Mouse (Mus musculus) left cerebral cortex, adult 18-20 months (tissue): Measurements from ENCODE around the gene Pla2g12b. TPM values are rescaled to one million over a fixed set of nuclear protein-coding genes. Genes with fewer than 3 reads are reported as not detected.
"Not testable (repeated sequence)": the region's sequence is repeated elsewhere in the genome, so short reads cannot be mapped to it uniquely, and the experiment has no call there.

ENCODE experiments used
- DNase-seq, 2 experiments: peaks; one replicate each; pipeline ENCODE4 v3.0.0; 2021 to 2022; ENCODE audit warnings: low spot score in 2 of 2, mixed read lengths in 1 of 2
- long read RNA-seq, 2 experiments: library from polyadenylated mRNA; stranded (forward); transcript quantifications; one replicate each; pipeline ENCODE4 v2.0.0; 2021
- total RNA-seq, 2 experiments: library from RNA; stranded (reverse); gene quantifications; 2 replicates each; pipeline ENCODE4 v1.2.3; 2021

Gene Pla2g12b
- not detected for total RNA-seq
- long read RNA-seq, experiment 1, result 0 reads
- long read RNA-seq, experiment 2, result 0 reads

DNA sequence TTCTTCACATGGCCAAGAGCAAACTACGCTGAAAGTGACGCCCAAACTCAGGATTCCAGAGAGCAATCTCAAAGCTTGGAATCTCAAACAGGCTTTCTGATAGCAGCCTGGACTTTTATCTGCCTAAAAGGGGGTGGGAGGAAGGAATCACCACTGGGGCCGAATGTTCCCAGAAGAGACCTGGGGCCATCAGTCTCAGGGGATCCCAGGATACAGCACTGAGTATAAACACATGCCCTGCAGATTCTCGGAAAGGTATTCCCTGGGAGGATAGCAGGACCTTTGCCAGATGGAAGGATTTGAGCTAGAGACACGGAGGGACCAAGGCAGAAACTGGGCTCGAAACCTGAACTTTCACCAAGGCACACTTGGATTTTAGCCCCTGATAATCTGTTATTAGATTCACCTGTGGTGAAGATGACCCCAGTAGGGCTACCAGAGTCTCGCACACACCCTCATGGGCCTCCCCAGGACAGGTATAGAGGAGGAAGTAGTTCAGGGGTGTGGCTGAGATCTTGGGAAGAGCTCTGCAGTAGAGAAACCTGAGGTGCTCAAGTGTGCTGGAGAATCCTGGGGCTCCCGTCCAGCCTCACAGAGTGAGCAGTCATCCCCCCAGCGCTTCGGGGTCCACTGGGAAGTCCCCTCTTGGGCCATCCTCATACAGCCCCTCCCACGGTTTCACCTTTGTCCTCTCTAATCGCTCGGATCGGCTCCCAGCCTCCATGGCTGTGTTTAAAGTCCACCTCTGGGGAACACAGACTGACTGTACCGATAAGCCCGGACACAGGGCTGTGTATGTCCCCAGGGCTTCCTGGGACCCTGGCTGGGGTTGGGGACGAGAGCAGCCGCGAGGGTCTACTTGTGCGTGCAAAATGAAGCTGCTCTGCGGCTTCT lies at the start of gene Pla2g12b:
TSS of gene Pla2g12b (plus strand) at position 762 of the 894 bp plus-strand sequence.
- DNase-seq, result no peak

DNA sequence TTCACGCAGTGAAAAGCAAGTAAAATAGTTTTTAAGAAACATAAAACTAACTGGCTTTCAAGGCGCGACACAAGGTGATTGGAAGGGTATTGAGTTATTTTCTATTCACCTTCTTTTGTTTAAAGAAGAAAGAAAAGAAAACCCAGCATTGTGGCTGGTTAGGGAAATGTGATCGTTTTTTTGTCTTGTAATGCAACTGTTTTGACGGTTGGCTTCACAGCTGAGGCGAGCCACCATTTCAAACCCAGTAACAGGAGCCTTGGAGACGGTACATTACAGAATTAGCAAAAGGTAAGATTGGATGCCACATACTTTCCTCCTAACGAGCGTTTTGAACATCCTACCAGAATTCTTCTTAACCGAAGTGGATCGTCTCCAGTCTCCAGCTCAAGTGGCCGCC lies 49.3 kb upstream of the Pla2g12b start:
- no peak for DNase-seq

DNA sequence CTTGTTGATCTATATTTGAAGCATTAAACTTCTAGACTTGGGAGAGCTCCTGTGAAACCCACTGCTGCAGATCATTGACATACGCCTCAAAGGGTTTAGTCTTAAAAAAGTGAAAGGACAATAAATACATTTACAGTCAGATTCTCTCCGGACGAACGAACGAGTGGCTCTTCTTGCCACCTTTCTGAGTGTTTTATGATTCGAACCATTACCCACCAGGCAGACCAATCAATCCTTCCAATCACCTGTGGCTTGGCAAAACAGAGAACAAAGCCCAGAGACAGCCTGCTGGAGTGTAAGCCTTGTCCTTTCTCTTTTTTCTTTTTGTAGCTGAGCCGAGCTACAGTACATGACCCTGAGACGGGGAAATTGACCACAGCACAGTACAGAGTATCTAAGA lies 48.4 kb upstream of the Pla2g12b start:
- no peak for DNase-seq

DNA sequence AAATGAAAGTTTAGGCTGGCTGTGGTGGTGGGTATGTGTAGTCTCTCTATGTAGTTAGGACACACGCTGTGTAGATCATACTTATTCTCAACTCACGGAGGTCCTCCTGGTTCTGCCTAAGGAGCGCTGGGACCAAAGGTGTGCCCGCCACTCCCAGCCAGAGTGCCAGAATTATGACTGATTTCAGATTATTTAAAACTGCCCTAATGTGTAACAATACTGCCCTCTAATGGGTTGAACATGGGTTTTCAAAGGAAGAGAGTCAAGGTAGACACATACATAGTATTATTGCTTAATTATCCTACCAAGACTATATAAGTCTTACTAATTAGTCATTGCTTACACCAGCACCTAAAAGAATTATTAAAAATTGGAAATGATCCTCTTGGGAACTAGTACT lies 44.7 kb upstream of the Pla2g12b start:
- DNase-seq, result no peak

DNA sequence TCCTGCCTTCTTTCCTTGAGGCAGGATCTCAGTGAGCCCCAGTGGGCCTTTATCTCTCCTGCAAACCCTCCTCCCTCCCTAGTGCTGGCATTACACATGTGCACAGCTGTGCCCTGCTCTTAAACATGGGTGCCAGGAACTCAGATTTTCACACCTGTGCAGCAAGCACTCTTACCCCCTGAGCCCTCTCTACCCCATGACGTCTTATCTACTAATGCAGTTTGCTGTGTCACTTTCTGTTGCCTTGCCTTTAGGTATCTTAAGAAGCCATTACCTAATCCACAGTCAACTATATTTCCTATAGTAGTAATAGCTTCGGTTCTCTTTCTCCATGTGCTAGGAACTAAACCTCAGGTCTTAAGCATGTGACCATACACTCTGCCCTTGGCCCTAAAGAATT lies 40.3 kb upstream of the Pla2g12b start:
- no peak for DNase-seq

DNA sequence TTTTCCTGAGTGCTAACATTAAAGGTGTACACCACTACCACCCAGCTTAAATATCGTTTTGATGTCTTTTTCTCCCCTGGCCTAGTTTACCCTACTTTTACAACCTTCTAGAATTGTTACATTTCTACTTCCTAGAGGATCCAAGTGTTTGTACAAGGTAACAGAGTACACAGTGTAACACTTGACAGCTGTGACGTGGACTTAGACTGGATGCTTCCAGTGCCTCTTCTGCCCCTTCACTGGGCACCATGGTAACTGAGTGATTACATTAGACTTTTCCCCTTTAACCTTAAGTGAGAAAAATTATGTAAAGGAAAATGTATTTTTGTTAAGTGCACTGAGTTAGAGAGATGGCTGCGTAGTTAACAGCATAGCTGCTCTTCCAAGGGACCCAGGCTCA lies 38.9 kb upstream of the Pla2g12b start:
- DNase-seq, result no peak

DNA sequence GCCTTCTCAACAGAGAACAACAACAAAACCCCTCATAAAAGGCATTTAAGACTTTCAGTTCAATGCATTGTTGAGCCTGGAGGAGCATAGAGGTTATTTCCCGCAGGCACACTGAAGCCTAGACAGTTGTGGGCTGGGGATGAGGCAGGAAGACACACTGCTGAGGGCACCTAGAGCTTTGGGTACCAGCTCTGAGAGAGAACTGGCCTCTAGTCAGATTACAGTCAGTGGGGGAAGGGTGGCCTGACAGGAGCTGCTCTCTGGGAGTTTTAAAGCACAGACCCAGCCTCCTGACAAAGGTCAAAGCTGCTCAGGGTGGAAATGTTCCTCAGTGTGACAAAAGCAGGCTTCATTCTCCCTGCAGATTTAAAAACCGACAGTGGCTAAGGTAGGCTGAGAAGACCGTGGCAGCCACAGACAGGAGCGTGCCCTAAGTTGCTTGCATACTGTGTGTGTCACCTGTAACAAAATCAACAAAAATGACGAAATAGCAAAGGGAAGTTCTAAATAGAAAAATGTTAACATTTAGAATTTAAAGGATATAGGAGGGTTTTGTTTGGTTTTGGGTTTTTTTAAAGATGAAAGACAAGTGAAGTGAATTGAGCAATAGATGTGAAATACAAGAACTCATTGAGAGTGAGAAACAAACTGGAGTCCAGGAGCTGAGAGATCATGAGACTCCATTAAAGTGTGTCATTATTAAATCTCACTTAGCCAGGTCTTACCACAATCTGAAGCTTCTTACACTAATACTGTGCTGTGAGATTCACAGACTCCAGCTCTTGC lies 37.5 kb upstream of the Pla2g12b start:
- DNase-seq, result no peak

DNA sequence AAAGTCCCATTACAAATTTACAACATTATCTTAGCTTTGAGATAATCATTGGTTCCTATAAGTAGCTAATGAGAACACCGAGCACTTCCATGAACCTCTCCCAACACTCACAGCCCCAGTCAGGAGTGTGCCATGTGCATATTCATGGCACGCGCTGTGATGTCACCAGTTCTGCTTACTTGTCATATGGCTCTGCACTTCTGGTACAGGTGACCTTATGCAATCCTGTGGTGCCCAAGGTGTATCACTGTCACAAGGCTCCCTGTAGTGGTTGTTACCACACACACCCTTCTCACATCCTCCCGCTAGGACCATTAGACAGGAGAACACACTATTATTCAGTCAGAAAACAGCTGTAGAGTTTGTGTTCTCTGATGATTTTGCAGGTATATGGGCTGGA lies 36.7 kb upstream of the Pla2g12b start:
- no peak for DNase-seq

DNA sequence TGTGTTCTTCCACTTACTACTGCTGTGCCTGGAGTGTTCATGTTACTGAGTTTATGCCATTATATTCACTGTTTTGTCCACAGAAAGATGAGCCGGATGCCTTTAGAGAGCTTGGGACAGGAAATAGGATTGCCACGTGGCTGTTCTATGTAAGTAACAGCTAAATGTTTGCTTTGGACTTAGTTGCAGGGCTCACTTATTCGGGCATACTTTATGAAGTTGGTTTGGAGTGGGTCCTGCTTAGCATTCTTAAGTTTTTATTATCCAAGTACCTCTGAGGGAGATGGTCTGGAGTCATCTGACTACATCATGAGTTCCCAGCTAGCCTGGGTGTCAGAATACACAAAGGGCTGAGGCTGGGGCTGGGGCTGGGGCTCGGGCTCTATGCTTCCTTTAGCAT lies 36.3 kb upstream of the Pla2g12b start:
- DNase-seq, result no peak

DNA sequence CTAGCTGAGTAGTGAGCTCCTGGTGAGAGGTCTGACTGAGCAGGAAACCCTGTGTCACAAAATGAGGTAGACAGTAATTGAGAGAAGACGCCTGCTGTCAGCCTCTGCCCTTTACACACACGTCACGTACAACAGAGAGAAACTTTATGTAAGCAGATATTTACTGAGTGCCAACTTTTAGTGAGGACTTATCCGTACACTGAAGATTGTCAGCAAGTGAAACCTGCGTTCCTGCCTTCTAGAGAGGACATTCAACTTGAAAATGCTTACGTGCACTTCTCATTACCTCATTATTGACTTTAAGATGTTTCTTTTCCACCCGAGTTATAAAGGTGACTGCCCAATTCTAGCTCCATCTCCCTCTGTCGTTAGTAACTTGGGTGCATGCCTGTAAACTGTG lies 34.7 kb upstream of the Pla2g12b start:
- no peak for DNase-seq

DNA sequence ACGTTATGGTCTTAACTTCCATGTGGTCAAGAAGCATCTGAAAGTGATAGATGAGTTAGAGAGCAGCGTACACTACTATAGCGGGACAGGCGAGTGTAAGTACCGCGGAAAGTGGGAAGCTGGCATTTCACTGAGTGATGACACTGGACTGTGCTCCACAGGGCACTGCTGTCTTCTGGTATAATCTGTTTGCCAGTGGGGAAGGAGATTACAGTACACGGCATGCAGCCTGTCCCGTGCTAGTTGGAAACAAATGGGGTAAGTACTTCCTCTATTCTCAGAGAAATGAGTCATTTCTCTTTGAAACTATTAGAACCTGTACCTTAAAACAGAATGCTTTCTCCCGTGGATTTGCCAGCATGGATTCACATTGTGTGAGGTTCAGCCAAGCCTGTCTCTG lies 34.0 kb upstream of the Pla2g12b start:
- DNase-seq, result no peak

DNA sequence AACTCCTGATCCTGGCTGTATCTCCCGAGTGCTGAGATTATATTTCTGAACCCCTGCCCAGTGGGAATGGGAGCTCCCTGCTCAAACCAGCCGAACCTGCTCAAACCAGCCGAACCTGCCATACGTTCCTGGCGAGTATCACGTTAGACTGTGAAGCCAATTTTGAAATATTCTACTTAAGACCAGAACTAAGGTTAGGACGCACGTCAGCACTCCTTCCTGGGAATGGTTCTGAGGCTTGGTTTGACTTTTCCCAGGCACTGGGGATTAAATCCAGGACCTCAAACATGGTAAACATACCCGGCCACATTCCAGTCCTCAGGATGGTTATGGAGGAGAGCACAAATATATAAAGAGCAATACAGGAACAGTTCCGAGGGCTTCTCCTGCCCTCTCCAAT lies 25.6 kb upstream of the Pla2g12b start:
- no peak for DNase-seq

DNA sequence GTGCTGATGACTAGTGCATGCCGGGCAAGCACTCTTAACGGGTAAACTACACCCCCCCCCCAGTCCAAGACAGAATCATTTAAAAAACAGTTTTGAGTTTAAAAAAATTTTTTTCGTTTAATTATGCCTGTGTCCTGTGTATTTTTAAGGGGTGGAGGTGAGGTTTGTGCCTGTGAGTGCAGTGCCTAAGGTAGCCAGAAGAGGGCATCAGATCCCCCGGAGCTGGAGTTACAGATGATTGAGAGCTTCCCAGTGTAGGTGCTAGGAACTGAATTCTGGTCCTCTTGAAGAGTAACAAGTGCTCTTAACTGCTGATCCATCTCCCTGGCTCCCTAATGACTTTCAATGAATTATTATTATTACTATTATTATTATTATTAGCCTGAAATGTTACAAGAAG lies 24.7 kb upstream of the Pla2g12b start:
- no peak for DNase-seq

DNA sequence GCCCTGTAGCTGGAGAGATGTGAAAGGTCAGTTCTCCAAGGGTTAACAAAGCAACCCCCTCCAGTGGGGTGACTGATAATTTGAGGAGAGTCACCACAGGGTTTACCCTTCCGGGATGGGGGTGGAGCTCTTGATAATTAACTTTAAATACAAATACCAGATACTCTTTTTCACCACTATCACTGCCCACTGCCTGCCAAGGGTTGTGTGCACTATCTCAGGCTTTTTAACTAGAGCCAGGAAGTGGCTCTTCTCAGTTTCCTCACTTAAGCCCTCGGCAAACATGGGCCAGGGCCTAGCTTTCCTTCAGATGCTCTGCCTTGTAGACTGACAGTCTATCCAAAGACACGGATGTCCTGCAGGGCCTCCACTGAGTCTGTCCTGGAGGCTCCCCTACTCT lies 23.5 kb upstream of the Pla2g12b start:
- DNase-seq, result no peak

DNA sequence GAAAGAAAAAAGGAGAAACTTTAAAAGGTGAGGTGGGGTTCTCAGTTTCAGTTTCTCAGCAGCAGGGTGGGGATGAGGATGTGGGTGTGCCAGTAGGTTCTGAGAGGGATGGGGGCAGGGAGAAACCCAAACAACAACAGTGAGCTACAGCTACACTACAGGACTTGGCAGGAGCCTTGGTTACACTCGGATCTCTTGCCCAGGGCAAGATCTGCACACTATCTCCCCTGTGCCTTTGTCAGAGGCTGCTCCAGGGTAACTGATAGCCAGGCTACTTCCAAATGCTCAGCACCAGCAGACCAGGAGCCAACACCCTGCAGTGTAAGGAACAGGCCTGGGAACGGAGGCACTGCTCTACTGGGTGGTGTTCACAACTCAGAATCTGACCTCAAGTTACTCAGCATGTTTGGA lies 23.0 kb upstream of the Pla2g12b start:
- DNase-seq, result no peak

DNA sequence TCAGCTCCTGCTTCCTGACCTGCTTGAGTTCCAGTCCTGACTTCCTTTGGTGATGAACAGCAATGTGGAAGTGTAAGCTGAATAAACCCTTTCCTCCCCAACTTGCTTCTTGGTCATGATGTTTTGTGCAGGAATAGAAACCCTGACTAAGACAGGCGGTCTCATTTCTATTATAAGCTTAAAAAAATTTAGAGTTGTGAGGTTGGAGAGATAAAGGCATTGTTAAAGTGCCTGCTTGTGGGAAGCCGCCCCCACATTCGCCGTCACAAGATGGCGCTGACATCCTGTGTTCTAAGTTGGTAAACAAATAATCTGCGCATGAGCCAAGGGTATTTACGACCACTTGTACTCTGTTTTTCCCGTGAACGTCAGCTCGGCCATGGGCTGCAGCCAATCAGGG lies 21.9 kb upstream of the Pla2g12b start:
- not testable (repeated sequence) for DNase-seq

DNA sequence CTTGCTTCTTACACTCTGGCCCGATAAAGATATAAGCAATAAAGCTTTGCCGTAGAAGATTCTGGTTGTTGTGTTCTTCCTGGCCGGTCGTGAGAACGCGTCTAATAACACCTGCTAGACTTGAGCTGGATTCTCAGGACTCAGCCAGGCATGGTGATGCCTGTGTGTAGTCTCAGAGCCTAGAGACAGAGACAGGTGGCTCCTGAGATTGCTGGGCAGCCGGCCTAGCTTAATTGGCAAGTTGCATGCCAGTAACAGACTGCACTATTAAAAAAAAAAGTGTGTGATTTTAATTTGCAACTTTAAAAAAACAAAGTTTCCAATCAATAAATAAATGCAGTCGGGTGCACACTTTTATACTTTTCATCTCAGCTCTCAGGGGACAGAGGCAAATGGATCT lies 16.5 kb upstream of the Pla2g12b start:
- DNase-seq, result peak in 1 of 2 experiments; percentile 14

DNA sequence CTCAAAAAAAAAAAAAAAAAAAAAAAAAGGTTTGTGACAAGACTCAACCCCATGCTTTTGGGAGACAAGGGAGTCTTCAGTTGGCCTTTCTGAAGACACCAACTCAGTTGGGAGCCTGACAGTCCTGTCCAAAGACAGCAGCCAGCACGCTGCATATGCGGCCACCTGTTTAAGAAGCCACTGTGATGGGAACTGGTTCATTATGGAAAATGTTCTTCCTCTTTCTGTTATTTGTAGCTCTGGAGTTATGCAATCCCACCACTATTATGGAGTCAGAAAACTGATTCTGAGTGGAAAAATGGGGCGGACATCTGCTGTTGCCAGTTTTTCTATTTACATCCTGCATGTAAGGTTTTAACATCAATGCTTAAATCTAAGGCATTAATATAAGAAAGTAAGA lies 13.8 kb upstream of the Pla2g12b start:
- DNase-seq, result peak; percentile 3 to 34

DNA sequence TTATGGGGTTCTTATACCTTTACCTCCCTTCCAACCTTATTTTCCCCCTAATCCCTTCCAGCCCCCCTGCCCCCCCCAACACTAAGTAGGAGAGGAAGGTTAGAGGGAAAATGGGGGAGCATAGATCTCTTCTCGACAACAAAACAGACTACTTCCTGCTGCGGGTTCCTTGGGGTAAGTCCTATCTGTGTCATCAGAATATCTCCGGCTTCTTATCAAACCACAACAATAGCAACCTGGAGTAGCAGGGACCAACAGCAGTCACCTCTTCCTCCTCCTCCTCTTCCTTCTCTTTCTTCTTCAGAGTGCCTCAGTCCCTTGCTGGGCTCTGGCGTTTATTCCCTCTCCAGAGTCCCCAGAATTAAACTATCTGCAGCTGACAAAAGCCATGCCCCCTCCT lies 11.6 kb upstream of the Pla2g12b start:
- DNase-seq, result no peak

DNA sequence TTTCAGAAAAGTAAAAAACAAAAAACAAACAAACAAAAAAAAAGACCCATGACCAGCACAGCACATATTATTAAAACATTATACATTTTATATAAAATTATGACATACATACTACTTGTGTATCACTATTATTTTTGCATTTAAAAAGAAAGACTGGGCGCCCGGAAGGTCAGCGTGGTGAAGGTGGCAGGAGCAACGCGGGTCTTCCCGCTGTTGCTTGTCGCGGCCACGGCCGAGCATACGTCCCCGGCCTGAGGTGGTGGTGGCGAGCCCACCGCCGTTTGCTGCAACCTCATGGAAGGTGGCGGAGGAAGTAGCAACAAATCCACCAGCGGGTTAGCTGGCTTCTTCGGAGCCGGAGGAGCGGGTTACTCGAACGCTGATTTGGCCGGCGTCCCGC lies 8.0 kb upstream of the Pla2g12b start, which contains the start of gene Gm10273:
TSS of gene Gm10273 (plus strand) at position 172 of the 400 bp plus-strand sequence.
- not testable (repeated sequence) for DNase-seq

DNA sequence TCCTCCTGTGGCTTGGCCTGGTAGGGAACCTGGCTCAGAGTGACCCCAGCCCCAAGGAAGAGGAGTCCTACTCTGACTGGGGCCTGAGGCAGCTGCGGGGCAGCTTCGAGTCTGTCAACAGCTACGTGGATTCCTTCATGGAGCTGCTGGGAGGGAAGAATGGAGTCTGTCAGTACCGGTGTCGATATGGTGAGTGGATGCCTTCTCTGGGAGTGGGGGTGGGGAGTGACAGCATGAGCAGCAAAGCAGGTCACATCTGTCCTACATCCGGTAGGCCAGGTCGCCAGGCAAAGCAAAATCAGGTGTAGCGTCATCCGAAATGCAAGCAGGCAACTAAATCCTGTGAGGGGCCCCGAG lies 311 bp downstream of the Pla2g12b start:
- no peak for DNase-seq

DNA sequence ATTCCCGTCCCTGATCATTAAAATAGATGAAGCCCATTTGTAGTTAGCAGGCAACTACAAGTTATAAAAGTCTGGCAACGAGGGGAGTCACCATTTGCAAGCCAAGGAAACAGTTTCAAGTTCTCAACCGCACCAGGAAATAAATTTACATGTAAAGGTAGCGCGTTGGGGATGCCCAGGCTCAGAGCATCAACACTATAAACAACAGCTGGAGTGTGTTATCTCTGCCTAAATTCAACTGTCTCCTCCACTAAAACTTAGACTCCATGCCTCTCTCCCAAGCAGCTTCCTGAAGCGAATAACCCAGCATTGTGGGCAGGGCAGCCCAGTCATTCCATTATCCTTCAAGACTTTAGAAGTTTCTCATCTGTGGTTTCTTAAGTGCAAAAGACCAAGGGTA lies 5.0 kb downstream of the Pla2g12b start:
- no peak for DNase-seq
